Mouse (Mus musculus) spleen, adult 2 months (tissue): ENCODE measurements at regions not wholly inside any gene's neighbourhood (a gene's known extent, or its start where the extent isn't known, plus 50 kb on each side); places are given as distances from the start of the nearest gene placed in this dataset.

Source experiments
- CTCF ChIP-seq: fragments of 200-500 bp; IDR thresholded peaks from 2 replicates; pipeline ENCODE4 v1.5.1; 2011; ENCODE audit warnings: mild to moderate bottlenecking, inconsistent platforms; ENCODE audit not compliant: insufficient read depth, insufficient read length, insufficient replicate concordance; ENCODE audit errors: extremely low read depth
- POLR2A ChIP-seq: fragments of 200-500 bp; IDR thresholded peaks from 2 replicates; pipeline ENCODE4 v1.6.1; 2011; ENCODE audit warnings: low read depth, low read length, inconsistent platforms

DNA sequence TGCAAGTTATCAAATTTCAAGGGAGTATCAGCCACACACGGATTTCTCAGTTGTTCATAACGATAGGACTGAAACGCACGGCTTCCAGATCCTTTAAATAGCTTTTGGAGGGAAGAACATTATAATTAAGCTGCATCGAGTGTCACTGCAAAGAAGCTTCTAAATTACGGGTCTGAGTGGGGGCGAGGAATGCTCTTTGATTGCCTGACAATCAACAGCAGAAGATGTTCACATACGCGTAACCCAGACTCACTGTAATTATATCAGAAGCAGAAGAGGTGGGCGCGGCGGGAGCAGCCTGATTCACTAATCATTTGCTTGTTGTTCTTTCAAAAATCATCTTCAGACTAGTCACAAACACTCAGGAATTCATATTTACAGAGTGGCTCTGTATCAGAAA, 99.0 kb upstream of the Gls start:
- TF ChIP-seq POLR2A (no peak), CTCF (no peak)
